Mouse (Mus musculus) cerebellum, adult 2 months (tissue): ENCODE data around the gene Atp13a2. TPM values are rescaled to one million over a fixed set of nuclear protein-coding genes. Genes with fewer than 3 reads are reported as not detected.
A peak's percentile ranks its signal among the peaks of the same experiment; 100 is the strongest.

Experiments
- DNase-seq, 2 experiments: peaks; one replicate each; pipeline ENCODE4 v3.0.0; 2021
- H3K27ac ChIP-seq: fragments of 200-500 bp; 2 replicates; pipeline ENCODE4 v1.5.1; 2012; ENCODE audit warnings: low read length, control low read depth, inconsistent platforms; ENCODE audit not compliant: insufficient read depth
- H3K27me3 ChIP-seq: fragments of 200-500 bp; 2 replicates; pipeline ENCODE4 v1.6.1; 2012; ENCODE audit warnings: inconsistent platforms, mild to moderate bottlenecking, low read length, moderate library complexity; ENCODE audit not compliant: control insufficient read depth, insufficient read depth
- H3K4me1 ChIP-seq: fragments of 200-500 bp; 2 replicates; pipeline ENCODE4 v1.6.1; 2011; ENCODE audit warnings: low read length; ENCODE audit not compliant: control insufficient read depth, insufficient read depth
- H3K4me3 ChIP-seq: fragments of 200-500 bp; replicated peaks from 2 replicates; pipeline ENCODE3; 2011; ENCODE audit warnings: mild to moderate bottlenecking, low read depth, low read length, control low read depth; ENCODE audit not compliant: insufficient read depth
- CTCF ChIP-seq: fragments of 200-500 bp; IDR thresholded peaks from 2 replicates; pipeline ENCODE4 v1.5.1; 2011; ENCODE audit warnings: low read depth, mild to moderate bottlenecking, control low read depth, low read length, moderate library complexity, borderline replicate concordance; ENCODE audit not compliant: insufficient read depth
- POLR2A ChIP-seq: fragments of 200-500 bp; IDR thresholded peaks from 2 replicates; pipeline ENCODE4 v1.6.1; 2011; ENCODE audit warnings: low read length, control low read depth, borderline replicate concordance; ENCODE audit not compliant: insufficient read depth
- WGBS: fragments of 180-500 bp; shearing (Covaris S2); methylation state at CpG from one replicate; pipeline ENCODE4 v1.1.7; 2018; 5-methylcytosine and 5-hydroxymethylcytosine counted together
- polyA plus RNA-seq: library from polyadenylated mRNA; depleted of rRNA; stranded (reverse); fragments of >200 nt; gene quantifications from 2 replicates; pipeline ENCODE4 v1.2.3, GENCODE M21; 2012

Gene Atp13a2
- polyA plus RNA-seq, 1 experiment, result 198 TPM

- H3K27ac ChIP-seq, result no peak overlapping the region
- 85% methylated on average over 17 of the region's 17 CpGs for WGBS
Measured at GRCm38 (mm10) chr4:141020220-141020619, 33.5 kb downstream of the Atp13a2 start.

GRCm38 (mm10) chr4:141020811-141021613 lies 34.3 kb downstream of the Atp13a2 start:
- Histone ChIP-seq H3K27ac (no peak overlapping the region), H3K4me1 (peaks cover 26% of the 10 kb centered on the region), H3K27me3 (no peaks in the 10 kb centered on the region), H3K4me3 (no peak overlapping the region)
- TF ChIP-seq POLR2A, result no peak
- TF ChIP-seq CTCF, result no peak
- WGBS, result 37% methylated on average over 14 of the region's 14 CpGs
- DNase-seq, result peak in 1 of 2 experiments; percentile 53

More at GRCm38 (mm10) chr4:141020220-141020619, 33.5 kb downstream of the Atp13a2 start:
- no peak for TF ChIP-seq POLR2A
- no peak for TF ChIP-seq CTCF
- Histone ChIP-seq H3K4me3 (no peak overlapping the region), H3K4me1 (peaks cover 28% of the 10 kb centered on the region), H3K27me3 (no peaks in the 10 kb centered on the region)
- no peak for DNase-seq

- peak; percentile 71 to 72 for DNase-seq
- Histone ChIP-seq H3K4me1 (peaks cover 21% of the 10 kb centered on the region), H3K27me3 (no peaks in the 10 kb centered on the region), H3K27ac (no peak overlapping the region), H3K4me3 (no peak overlapping the region)
- 4% methylated on average over 11 of the region's 11 CpGs for WGBS
- no peak for TF ChIP-seq CTCF
- no peak for TF ChIP-seq POLR2A
Measured at GRCm38 (mm10) chr4:141021614-141021929, 34.9 kb downstream of the Atp13a2 start.

- H3K4me1 ChIP-seq, result peaks cover 11% of the 10 kb centered on the region
- TF ChIP-seq POLR2A (no peak), CTCF (no peak)
- no peak overlapping the region for H3K4me3 ChIP-seq
- no peak for DNase-seq
- WGBS, result 85% methylated on average over 9 of the region's 9 CpGs
- H3K27ac ChIP-seq, result no peak overlapping the region
- H3K27me3 ChIP-seq, result no peaks in the 10 kb centered on the region
Measured at GRCm38 (mm10) chr4:141024052-141024451, 37.4 kb downstream of the Atp13a2 start.

GRCm38 (mm10) chr4:141024992-141025391 lies 38.3 kb downstream of the Atp13a2 start:
- Histone ChIP-seq H3K27me3 (no peaks in the 10 kb centered on the region), H3K4me3 (no peak overlapping the region), H3K27ac (no peak overlapping the region), H3K4me1 (peaks cover 11% of the 10 kb centered on the region)
- DNase-seq, result no peak
- TF ChIP-seq POLR2A (no peak), CTCF (no peak)
- 91% methylated on average over 27 of the region's 27 CpGs for WGBS

GRCm38 (mm10) chr4:141030541-141031206 lies 44.0 kb downstream of the Atp13a2 start:
- H3K4me1 ChIP-seq, result peaks cover 19% of the 10 kb centered on the region
- TF ChIP-seq CTCF (no peak), POLR2A (no peak)
- no peak overlapping the region for H3K27ac ChIP-seq
- WGBS, result 41% methylated on average over 17 of the region's 18 CpGs
- peak; percentile 66 to 68 for DNase-seq
- no peak overlapping the region for H3K4me3 ChIP-seq
- H3K27me3 ChIP-seq, result no peaks in the 10 kb centered on the region

- TF ChIP-seq CTCF (peak; percentile 96), POLR2A (no peak)
- Histone ChIP-seq H3K4me3 (no peak overlapping the region), H3K27me3 (no peaks in the 10 kb centered on the region), H3K4me1 (peaks cover 19% of the 10 kb centered on the region), H3K27ac (no peak overlapping the region)
- peak; percentile 82 to 90 for DNase-seq
- 14% methylated on average over 6 of the region's 6 CpGs for WGBS
Measured at GRCm38 (mm10) chr4:141031733-141032132, 45.1 kb downstream of the Atp13a2 start.
